Mouse (Mus musculus) urinary bladder, adult 2 months (tissue): ENCODE measurements around the gene Adm. TPM values are rescaled to one million over a fixed set of nuclear protein-coding genes. Genes with fewer than 3 reads are reported as not detected.

Source experiments
- DNase-seq: peaks from one replicate; pipeline ENCODE4 v3.0.0; 2022; ENCODE audit warnings: low spot score
- polyA plus RNA-seq: library from polyadenylated mRNA; depleted of rRNA; stranded (reverse); fragments of >200 nt; gene quantifications from 2 replicates; pipeline ENCODE4 v1.2.3, GENCODE M21; 2012; rRNA removed

The Adm gene
- polyA plus RNA-seq, 1 experiment = 19.3 TPM

- no peak for DNase-seq
Observed at GRCm38 (mm10) chr7:110658378-110658928, 31.0 kb downstream of the Adm start.

GRCm38 (mm10) chr7:110666537-110666936 lies 39.1 kb downstream of the Adm start:
- no peak for DNase-seq

DNA sequence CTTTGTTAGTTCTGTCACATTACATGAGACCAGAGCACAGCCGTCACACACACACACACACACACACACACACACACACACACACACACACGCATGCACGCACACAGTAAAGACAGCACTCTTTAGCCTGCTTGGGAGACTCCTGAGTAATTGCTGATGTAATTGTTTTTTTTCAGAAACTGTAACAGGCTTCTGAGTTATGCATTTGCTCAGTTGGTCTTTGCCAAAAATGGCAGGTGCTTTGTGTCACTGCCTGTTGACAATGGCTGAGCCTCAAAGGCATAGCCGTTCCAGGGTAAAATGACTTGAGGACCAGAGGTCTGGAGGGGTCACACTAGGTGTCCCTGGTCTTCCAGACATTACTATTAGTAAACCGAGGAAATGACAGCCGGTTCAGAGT lies 40.8 kb downstream of the Adm start:
- no peak for DNase-seq

GRCm38 (mm10) chr7:110668756-110669155 lies 41.3 kb downstream of the Adm start:
- no peak for DNase-seq

GRCm38 (mm10) chr7:110671121-110671680 lies 43.7 kb downstream of the Adm start:
- no peak for DNase-seq

Other genes with a start within 250 kb of the Adm start
- gene Sbf2, start 12.7 kb upstream of the Adm start, polyA plus RNA-seq = 30.0 and 33.0 TPM in 2 replicates
- 19.2 and 19.9 TPM in 2 replicates for gene Ampd3, start 140.5 kb downstream of the Adm start, polyA plus RNA-seq
- 32.1 and 34.0 TPM in 2 replicates for gene Rnf141, start 216.8 kb downstream of the Adm start, polyA plus RNA-seq
- 23.2 and 32.3 TPM in 2 replicates for gene Lyve1, start 235.6 kb downstream of the Adm start, polyA plus RNA-seq